Mouse (Mus musculus) ES-Bruce4 (cell line): ENCODE results near the gene Pitpnc1.

Source experiments
- CTCF ChIP-seq: IDR thresholded peaks from one replicate; pipeline ENCODE4 v1.8.1; 2011; ENCODE audit warnings: low read depth, low read length
- EP300 ChIP-seq: IDR thresholded peaks from 2 replicates; pipeline ENCODE4 v1.6.1; 2011; ENCODE audit warnings: low read depth, low read length; ENCODE audit not compliant: insufficient read depth

GRCm38 (mm10) chr11:107342432-107342831, 128.1 kb downstream of the Pitpnc1 start:
- TF ChIP-seq CTCF, result no peak
- no peak for TF ChIP-seq EP300
